Mouse (Mus musculus) spleen, adult 2 months (tissue): ENCODE results near the gene Ank. TPM values are rescaled to one million over a fixed set of nuclear protein-coding genes. Genes with fewer than 3 reads are reported as not detected.

Experiments
- DNase-seq, 2 experiments: peaks; one replicate each; pipeline versions ENCODE4 v3.0.0 to v3.0.0-alpha.2; 2012 to 2021; ENCODE audit warnings: low spot score in 2 of 2, low read depth in 1 of 2
- H3K27ac ChIP-seq: fragments of 200-500 bp; 2 replicates; pipeline ENCODE4 v1.5.1; 2012; ENCODE audit warnings: low read length, inconsistent platforms; ENCODE audit not compliant: insufficient read depth
- H3K27me3 ChIP-seq: fragments of 200-500 bp; 2 replicates; pipeline ENCODE4 v1.6.1; 2012; ENCODE audit warnings: mild to moderate bottlenecking, moderate library complexity, low read length, inconsistent platforms; ENCODE audit not compliant: control insufficient read depth, insufficient read depth
- H3K36me3 ChIP-seq: fragments of 200-500 bp; 2 replicates; pipeline ENCODE4 v1.6.1; 2012; ENCODE audit warnings: mild to moderate bottlenecking, low read length, inconsistent platforms; ENCODE audit not compliant: control insufficient read depth, insufficient read depth
- H3K4me1 ChIP-seq: fragments of 200-500 bp; 2 replicates; pipeline ENCODE4 v1.6.1; 2011; ENCODE audit warnings: inconsistent platforms; ENCODE audit not compliant: control insufficient read depth, insufficient read depth, insufficient read length
- H3K4me3 ChIP-seq: fragments of 200-500 bp; 2 replicates; pipeline ENCODE4 v1.5.1; 2011; ENCODE audit warnings: mild to moderate bottlenecking, inconsistent platforms; ENCODE audit not compliant: insufficient read depth, insufficient read length; ENCODE audit errors: extremely low read depth
- CTCF ChIP-seq: fragments of 200-500 bp; IDR thresholded peaks from 2 replicates; pipeline ENCODE4 v1.5.1; 2011; ENCODE audit warnings: mild to moderate bottlenecking, inconsistent platforms; ENCODE audit not compliant: insufficient read depth, insufficient read length, insufficient replicate concordance; ENCODE audit errors: extremely low read depth
- POLR2A ChIP-seq: fragments of 200-500 bp; IDR thresholded peaks from 2 replicates; pipeline ENCODE4 v1.6.1; 2011; ENCODE audit warnings: low read depth, low read length, inconsistent platforms
- WGBS: fragments of 180-500 bp; shearing (Covaris S2); methylation state at CpG from one replicate; pipeline ENCODE4 v1.1.7; 2018; 5-methylcytosine and 5-hydroxymethylcytosine counted together
- polyA plus RNA-seq: library from polyadenylated mRNA; depleted of rRNA; stranded (reverse); fragments of >200 nt; gene quantifications from 2 replicates; pipeline ENCODE4 v1.2.3, GENCODE M21; 2012

The Ank gene
- polyA plus RNA-seq, 1 experiment, result 20.2 TPM

- Histone ChIP-seq H3K27me3 (no peaks in the 10 kb centered on the region), H3K36me3 (no peaks in the 10 kb centered on the region), H3K4me3 (no peak overlapping the region), H3K27ac (no peak overlapping the region), H3K4me1 (no peaks in the 10 kb centered on the region)
- WGBS, result 96% methylated on average over 7 of the region's 7 CpGs
- TF ChIP-seq POLR2A (no peak), CTCF (no peak)
- DNase-seq, result no peak
Observed at GRCm38 (mm10) chr15:27536186-27536585, 69.7 kb downstream of the Ank start.

- no peaks in the 10 kb centered on the region for H3K27me3 ChIP-seq
- no peak overlapping the region for H3K4me3 ChIP-seq
- no peak overlapping the region for H3K27ac ChIP-seq
- no peak for DNase-seq
- 73% methylated on average over 5 of the region's 5 CpGs for WGBS
- TF ChIP-seq CTCF (no peak), POLR2A (no peak)
- H3K4me1 ChIP-seq, result no peaks in the 10 kb centered on the region
- H3K36me3 ChIP-seq, result no peaks in the 10 kb centered on the region
Observed at GRCm38 (mm10) chr15:27536771-27537170, 70.3 kb downstream of the Ank start.

- no peak overlapping the region for H3K27ac ChIP-seq
- no peaks in the 10 kb centered on the region for H3K36me3 ChIP-seq
- WGBS, result 87% methylated on average over 4 of the region's 4 CpGs
- H3K4me3 ChIP-seq, result no peak overlapping the region
- no peak for TF ChIP-seq POLR2A
- TF ChIP-seq CTCF, result no peak
- no peaks in the 10 kb centered on the region for H3K27me3 ChIP-seq
- no peak for DNase-seq
- H3K4me1 ChIP-seq, result no peaks in the 10 kb centered on the region
Observed at GRCm38 (mm10) chr15:27537519-27538223, 71.2 kb downstream of the Ank start.

- WGBS, result 86% methylated on average over 9 of the region's 9 CpGs
- Histone ChIP-seq H3K4me1 (no peaks in the 10 kb centered on the region), H3K4me3 (no peak overlapping the region), H3K27ac (no peak overlapping the region), H3K27me3 (no peaks in the 10 kb centered on the region), H3K36me3 (no peaks in the 10 kb centered on the region)
- DNase-seq, result no peak
- no peak for TF ChIP-seq CTCF
- TF ChIP-seq POLR2A, result no peak
Observed at GRCm38 (mm10) chr15:27539745-27540144, 73.3 kb downstream of the Ank start.

GRCm38 (mm10) chr15:27545203-27545602 lies 78.7 kb downstream of the Ank start:
- 94% methylated on average over 10 of the region's 10 CpGs for WGBS
- TF ChIP-seq CTCF (no peak), POLR2A (no peak)
- no peak for DNase-seq
- no peak overlapping the region for H3K27ac ChIP-seq
- H3K36me3 ChIP-seq, result no peaks in the 10 kb centered on the region
- H3K4me3 ChIP-seq, result no peak overlapping the region
- H3K4me1 ChIP-seq, result no peaks in the 10 kb centered on the region
- H3K27me3 ChIP-seq, result no peaks in the 10 kb centered on the region

GRCm38 (mm10) chr15:27548110-27548509 lies 81.6 kb downstream of the Ank start:
- Histone ChIP-seq H3K27me3 (no peaks in the 10 kb centered on the region), H3K27ac (no peak overlapping the region), H3K4me1 (no peaks in the 10 kb centered on the region), H3K4me3 (no peak overlapping the region), H3K36me3 (no peaks in the 10 kb centered on the region)
- 93% methylated on average over 6 of the region's 6 CpGs for WGBS
- TF ChIP-seq CTCF, result no peak
- no peak for TF ChIP-seq POLR2A
- no peak for DNase-seq

GRCm38 (mm10) chr15:27549071-27549470 lies 82.6 kb downstream of the Ank start:
- H3K27ac ChIP-seq, result no peak overlapping the region
- no peak overlapping the region for H3K4me3 ChIP-seq
- DNase-seq, result no peak
- no peaks in the 10 kb centered on the region for H3K36me3 ChIP-seq
- H3K27me3 ChIP-seq, result no peaks in the 10 kb centered on the region
- 90% methylated on average over 10 of the region's 10 CpGs for WGBS
- TF ChIP-seq POLR2A, result no peak
- TF ChIP-seq CTCF, result no peak
- H3K4me1 ChIP-seq, result no peaks in the 10 kb centered on the region
